In genomic region chr11:77858589-77858988, GRCm38 (mm10) we compare ENCODE assay signal across 20 mouse cellular contexts. TPM values are rescaled to one million over a fixed set of nuclear protein-coding genes. Genes with fewer than 3 reads are reported as not detected.
DNase-seq lines count a peak whose midpoint lies in the region; ATAC-seq lines count a peak whose summit lies in the region.
"Had no signal": no experiment of that assay in that cellular context is flagged by ENCODE, and none has a peak within 500 bp of the region (broad histone marks: within the 10 kb centered on the region; RNA-seq: fewer than 3 reads in every experiment).

No protein-coding gene starts in this region.

- H3K36me3 ChIP-seq in hindbrain, embryonic 13.5 days, result peaks cover 43% of the 10 kb centered on the region
- peaks cover 9% of the 10 kb centered on the region; the same call in 1 of the 2 replicates for H3K36me3 ChIP-seq in hindbrain, embryonic 11.5 days (ENCODE audit: control insufficient read depth, insufficient read depth, low read length)
- peaks cover 25% of the 10 kb centered on the region for H3K36me3 ChIP-seq in forebrain, embryonic 14.5 days (ENCODE audit: control insufficient read depth, insufficient read depth, low read length)
- peaks cover 48% of the 10 kb centered on the region for H3K36me3 ChIP-seq in limb, embryonic 10.5 days
- peaks cover 24% of the 10 kb centered on the region; the same call in 1 of the 2 replicates for H3K36me3 ChIP-seq in neural tube, embryonic 14.5 days (ENCODE audit: control insufficient read depth, insufficient read depth, low read length)

- H3K4me2 ChIP-seq in hindbrain, embryonic 13.5 days, result no peak overlapping the region
- H3K4me2 ChIP-seq in hindbrain, embryonic 11.5 days (replicated peaks; ENCODE audit: low read depth, low read length), result no peak overlapping the region
- H3K4me2 ChIP-seq in forebrain, embryonic 14.5 days (ENCODE audit: low read length), result no peak overlapping the region
- H3K4me2 ChIP-seq in neural tube, embryonic 14.5 days (ENCODE audit: low read depth, low read length), result no peak overlapping the region
- H3K4me2 ChIP-seq: embryonic facial prominence, embryonic 12.5 days; limb, embryonic 13.5 days; stomach, embryonic 15.5 days had no signal

- DNase-seq in hindbrain, embryonic 11.5 days (ENCODE audit: low spot score), result no peak
- DNase-seq in forebrain, embryonic 14.5 days (ENCODE audit: low spot score), result peak; percentile 71
- DNase-seq in limb, embryonic 10.5 days (ENCODE audit: low spot score), result no peak
- no peak for DNase-seq in ovary, adult 18-20 months (ENCODE audit: low spot score)
- no peak for DNase-seq in right cerebral cortex, adult 18-20 months
- DNase-seq: adrenal gland, postnatal 14 days; cerebellum, adult 8-10 months; gastrocnemius, adult 2 months; heart, postnatal 4 days; kidney, adult 11 months; spleen, adult 18-20 months; thymus, adult 2 months had no signal

- no peak for ATAC-seq in hindbrain, embryonic 13.5 days (ENCODE audit: low FRiP score)
- ATAC-seq in hindbrain, embryonic 11.5 days (ENCODE audit: low FRiP score), result no peak
- peak; percentile 35; the same call in 1 of the 2 replicates for ATAC-seq in forebrain, embryonic 14.5 days
- no peak for ATAC-seq in neural tube, embryonic 14.5 days (ENCODE audit: low read depth)
- ATAC-seq in erythroid progenitor cell, adult 5-6 weeks (replicated peaks; ENCODE audit: low FRiP score, poor library complexity, severe bottlenecking), result no peak

- WGBS in hindbrain, embryonic 13.5 days, result 27% methylated on average over 9 of the region's 9 CpGs
- 33% methylated on average over 9 of the region's 9 CpGs for WGBS in hindbrain, embryonic 11.5 days
- 10% methylated on average over 9 of the region's 9 CpGs for WGBS in forebrain, embryonic 14.5 days
- WGBS in limb, embryonic 10.5 days, result 41% methylated on average over 9 of the region's 9 CpGs
- WGBS in neural tube, embryonic 14.5 days, result 25% methylated on average over 9 of the region's 9 CpGs

- no peak overlapping the region for H3K4me3 ChIP-seq in hindbrain, embryonic 13.5 days
- H3K4me3 ChIP-seq in hindbrain, embryonic 11.5 days (ENCODE audit: low read depth, low read length), result no peak overlapping the region
- no peak overlapping the region for H3K4me3 ChIP-seq in forebrain, embryonic 14.5 days (ENCODE audit: low read depth, low read length)
- no peak overlapping the region for H3K4me3 ChIP-seq in limb, embryonic 10.5 days
- H3K4me3 ChIP-seq in neural tube, embryonic 14.5 days (ENCODE audit: low read depth, low read length), result no peak overlapping the region
- H3K4me3 ChIP-seq: embryonic facial prominence, embryonic 12.5 days; gastrocnemius, adult 2 months; limb, embryonic 13.5 days; stomach, embryonic 15.5 days had no signal

- peaks cover 57% of the 10 kb centered on the region for H3K27me3 ChIP-seq in hindbrain, embryonic 13.5 days
- H3K27me3 ChIP-seq in hindbrain, embryonic 11.5 days (ENCODE audit: control insufficient read depth, insufficient read depth, low read length), result peaks cover 22% of the 10 kb centered on the region
- H3K27me3 ChIP-seq in forebrain, embryonic 14.5 days (replicated peaks; ENCODE audit: control insufficient read depth, insufficient read depth, low read length), result no peaks in the 10 kb centered on the region
- peaks cover 86% of the 10 kb centered on the region for H3K27me3 ChIP-seq in limb, embryonic 10.5 days (ENCODE audit: low read depth, poor library complexity, severe bottlenecking)
- H3K27me3 ChIP-seq in neural tube, embryonic 14.5 days (ENCODE audit: control insufficient read depth, insufficient read depth, low read length), result no peaks in the 10 kb centered on the region
- H3K27me3 ChIP-seq: stomach, embryonic 15.5 days had no signal

- peaks cover 93% of the 10 kb centered on the region for H3K4me1 ChIP-seq in hindbrain, embryonic 13.5 days (replicated peaks)
- H3K4me1 ChIP-seq in hindbrain, embryonic 11.5 days (replicated peaks; ENCODE audit: control insufficient read depth, insufficient read depth, low read length), result peaks cover 11% of the 10 kb centered on the region
- peaks cover 38% of the 10 kb centered on the region for H3K4me1 ChIP-seq in forebrain, embryonic 14.5 days (ENCODE audit: control insufficient read depth, insufficient read depth, low read length)
- H3K4me1 ChIP-seq in limb, embryonic 10.5 days, result peaks cover 45% of the 10 kb centered on the region
- peaks cover 45% of the 10 kb centered on the region for H3K4me1 ChIP-seq in neural tube, embryonic 14.5 days (ENCODE audit: control insufficient read depth, insufficient read depth, low read length)
- H3K4me1 ChIP-seq: stomach, embryonic 15.5 days had no signal

- no peaks in the 10 kb centered on the region for H3K9me3 ChIP-seq in hindbrain, embryonic 13.5 days
- H3K9me3 ChIP-seq in hindbrain, embryonic 11.5 days (ENCODE audit: control insufficient read depth, low read length), result no peaks in the 10 kb centered on the region
- no peaks in the 10 kb centered on the region for H3K9me3 ChIP-seq in forebrain, embryonic 14.5 days (replicated peaks; ENCODE audit: control insufficient read depth, low read length)
- H3K9me3 ChIP-seq in limb, embryonic 10.5 days (replicated peaks), result no peaks in the 10 kb centered on the region
- no peaks in the 10 kb centered on the region for H3K9me3 ChIP-seq in neural tube, embryonic 14.5 days (ENCODE audit: control insufficient read depth, low read length)
- H3K9me3 ChIP-seq: embryonic facial prominence, embryonic 12.5 days; limb, embryonic 13.5 days; stomach, embryonic 15.5 days had no signal

- H3K9ac ChIP-seq in hindbrain, embryonic 13.5 days, result peak overlapping the region; percentile 60
- no peak overlapping the region for H3K9ac ChIP-seq in hindbrain, embryonic 11.5 days (ENCODE audit: low read depth, low read length)
- peak overlapping the region; percentile 32; the same call in 1 of the 2 replicates for H3K9ac ChIP-seq in forebrain, embryonic 14.5 days (ENCODE audit: low read length)
- H3K9ac ChIP-seq in neural tube, embryonic 14.5 days (replicated peaks; ENCODE audit: low read depth, low read length), result peak overlapping the region; percentile 41
- H3K9ac ChIP-seq: embryonic facial prominence, embryonic 12.5 days; stomach, embryonic 15.5 days had no signal

- peak overlapping the region; percentile 92 for H3K27ac ChIP-seq in hindbrain, embryonic 13.5 days
- H3K27ac ChIP-seq in hindbrain, embryonic 11.5 days (ENCODE audit: low read depth, low read length), result no peak overlapping the region
- peak overlapping the region; percentile 80 for H3K27ac ChIP-seq in forebrain, embryonic 14.5 days (ENCODE audit: low read depth, low read length)
- peak overlapping the region; percentile 3; the same call in 1 of the 2 replicates for H3K27ac ChIP-seq in limb, embryonic 10.5 days
- peak overlapping the region; percentile 78 for H3K27ac ChIP-seq in neural tube, embryonic 14.5 days (ENCODE audit: low read depth, low read length)
- H3K27ac ChIP-seq: embryonic facial prominence, embryonic 12.5 days; gastrocnemius, adult 2 months; kidney, postnatal 0 days; limb, embryonic 13.5 days; stomach, embryonic 15.5 days had no signal

RNA-seq across cellular contexts. Expression of gene Pipox, which starts 35.3 kb away (rescaled TPM):
- 4.2 and 6.6 TPM in 2 replicates for polyA plus RNA-seq in hindbrain, embryonic 13.5 days (2015; fragmentation: Nextera tagmentation; extraction: Ambion mirVana)
- 7.6 and 8.6 TPM in 2 replicates for polyA plus RNA-seq in hindbrain, embryonic 11.5 days (2014; fragmentation: Nextera tagmentation; extraction: Ambion mirVana)
- polyA plus RNA-seq in forebrain, embryonic 14.5 days (2014; fragmentation: Nextera tagmentation; extraction: Ambion mirVana), result 10.1 and 11.4 TPM in 2 replicates
- polyA plus RNA-seq in limb, embryonic 10.5 days (2016; fragmentation: Nextera tagmentation; extraction: Ambion mirVana), result 0.34 and 0.48 TPM in 2 replicates
- 4.6 and 6.7 TPM in 2 replicates for polyA plus RNA-seq in neural tube, embryonic 14.5 days (2014; fragmentation: Nextera tagmentation; extraction: Ambion mirVana)
- not detected in 2 replicates for total RNA-seq in erythroid progenitor cell, adult 5-6 weeks (2015; ENCODE audit: low replicate concordance)
- not detected in 2 replicates for total RNA-seq in erythroid progenitor cell, adult 5-6 weeks (2017; ENCODE audit: low replicate concordance)
- total RNA-seq: gastrocnemius, adult 2 months; neutrophil, adult 5-6 weeks had no signal
